Mouse (Mus musculus): ENCODE results near the gene Hist1h1b. TPM values are rescaled to one million over a fixed set of nuclear protein-coding genes. Genes with fewer than 3 reads are reported as not detected.

Hist1h1b gene
- polyA plus RNA-seq, 1 experiment, result 5.0 TPM

DNA sequence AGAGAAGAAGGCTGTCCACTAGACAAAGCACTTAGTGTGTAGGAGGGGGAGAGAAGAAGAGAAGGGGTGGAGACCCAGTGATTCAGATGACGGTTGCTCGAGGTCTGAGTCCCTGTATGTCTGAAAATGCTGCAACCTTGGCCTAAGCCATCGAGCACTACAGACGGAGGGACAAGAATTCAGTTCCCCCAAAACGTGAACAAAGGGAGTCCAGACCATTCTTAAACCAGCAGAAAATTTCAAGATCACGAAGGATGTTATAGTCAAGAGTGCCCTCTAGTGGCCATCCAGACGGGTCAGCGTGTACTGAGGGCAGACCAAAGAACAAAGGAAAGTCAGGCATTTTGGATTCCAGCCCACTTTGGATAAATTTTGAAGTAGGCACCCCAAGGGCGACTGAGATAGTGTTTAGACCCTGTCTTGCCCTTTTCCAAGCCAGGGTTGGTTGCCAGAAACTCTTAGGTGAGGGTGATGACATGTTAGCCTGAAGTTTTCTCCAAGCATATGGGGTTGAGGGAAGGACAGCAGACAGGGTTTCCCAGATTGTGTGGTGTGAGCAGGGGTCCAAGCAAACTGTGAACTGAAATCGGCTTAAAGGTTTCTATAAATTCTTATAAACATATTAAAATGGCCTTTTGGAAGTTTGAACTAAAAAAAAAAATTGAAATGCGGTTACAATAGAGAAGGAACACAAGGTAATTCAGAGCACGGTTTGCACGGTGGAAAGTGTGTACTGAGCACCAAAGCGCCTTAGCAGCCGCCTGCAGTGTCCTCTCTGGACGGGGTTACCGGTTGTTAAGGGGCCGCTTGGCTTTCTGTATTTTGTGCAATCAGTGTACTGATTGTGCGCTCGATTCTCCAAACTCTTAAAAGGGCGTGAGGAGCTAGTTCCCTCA is 46.2 kb downstream of the Hist1h1b start:
- no peak for TF ChIP-seq GATA1 (IDR thresholded peaks at IDR 0.05; ENCODE audit: low read length)
- TF ChIP-seq TAL1 (IDR thresholded peaks at IDR 0.05; ENCODE audit: low read length), result no peak

GRCm38 (mm10) chr13:21733466-21733865 is 47.0 kb downstream of the Hist1h1b start:
- H3K27me3 ChIP-seq (ENCODE audit: control insufficient read depth), result no peaks in the 10 kb centered on the region
- peaks cover 45% of the 10 kb centered on the region for H3K4me1 ChIP-seq (ENCODE audit: control insufficient read depth)
- no peaks in the 10 kb centered on the region for H3K9me3 ChIP-seq (ENCODE audit: control insufficient read depth, low read length)
- H3K36me3 ChIP-seq (ENCODE audit: control insufficient read depth), result no peaks in the 10 kb centered on the region
- TF ChIP-seq GATA1 (IDR thresholded peaks at IDR 0.05; ENCODE audit: low read length), result no peak
- TF ChIP-seq TAL1 (IDR thresholded peaks at IDR 0.05; ENCODE audit: low read length), result no peak
- no peak overlapping the region for H3K4me3 ChIP-seq (replicated peaks)

More for the DNA sequence above, 46.2 kb downstream of the Hist1h1b start:
- no peaks in the 10 kb centered on the region for H3K9me3 ChIP-seq (ENCODE audit: control insufficient read depth, low read length)
- H3K4me3 ChIP-seq (replicated peaks), result peak overlapping the region; percentile 65
- peaks cover 49% of the 10 kb centered on the region for H3K4me1 ChIP-seq (ENCODE audit: control insufficient read depth)
- H3K27me3 ChIP-seq (ENCODE audit: control insufficient read depth), result no peaks in the 10 kb centered on the region
- H3K36me3 ChIP-seq (ENCODE audit: control insufficient read depth), result peaks cover 3% of the 10 kb centered on the region

Other genes with a start within 250 kb of the Hist1h1b start
- 0.01 and 0.14 TPM in 2 replicates for gene Zkscan8, start 249.5 kb downstream of the Hist1h1b start, polyA plus RNA-seq (2012)
- gene Olfr1366, start 237.8 kb downstream of the Hist1h1b start, polyA plus RNA-seq (2012), result not detected in 2 replicates
- gene Olfr1535, start 220.7 kb downstream of the Hist1h1b start, polyA plus RNA-seq (2012), result not detected in 2 replicates
- not detected in 2 replicates for gene Olfr1364, start 198.9 kb downstream of the Hist1h1b start, polyA plus RNA-seq (2012)
- not detected in 2 replicates for gene Olfr1362, start 166.6 kb downstream of the Hist1h1b start, polyA plus RNA-seq (2012)
- gene Olfr11, start 138.1 kb downstream of the Hist1h1b start, polyA plus RNA-seq (2012), result 0.04 TPM in 1 of 2 replicates, not detected in the other
- not detected in 2 replicates for gene Olfr1361, start 117.2 kb downstream of the Hist1h1b start, polyA plus RNA-seq (2012)
- not detected in 2 replicates for gene Olfr1360, start 103.2 kb downstream of the Hist1h1b start, polyA plus RNA-seq (2012)
- gene Olfr1359, start 82.5 kb downstream of the Hist1h1b start, polyA plus RNA-seq (2012), result not detected in 2 replicates
- 2.0 and 7.9 TPM in 2 replicates for gene Hist1h2bl, start 64.5 kb downstream of the Hist1h1b start, polyA plus RNA-seq (2012)
- gene Hist1h2ai, start 64.2 kb downstream of the Hist1h1b start, polyA plus RNA-seq (2012), result 28.0 and 37.9 TPM in 2 replicates
- 27.8 and 67.4 TPM in 2 replicates for gene Hist1h3h, start 63.0 kb downstream of the Hist1h1b start, polyA plus RNA-seq (2012)
- 1.8 and 3.9 TPM in 2 replicates for gene Hist1h2bm, start 58.6 kb downstream of the Hist1h1b start, polyA plus RNA-seq (2012)
- 1.3 and 2.7 TPM in 2 replicates for gene Hist1h4j, start 45.6 kb downstream of the Hist1h1b start, polyA plus RNA-seq (2012)
- 23.3 and 64.1 TPM in 2 replicates for gene Hist1h4k, start 30.1 kb downstream of the Hist1h1b start, polyA plus RNA-seq (2012)
- gene Hist1h2ak, start 26.8 kb downstream of the Hist1h1b start, polyA plus RNA-seq (2012), result 57.8 and 123 TPM in 2 replicates
- 2.7 and 5.2 TPM in 2 replicates for gene Hist1h2bn, start 26.5 kb downstream of the Hist1h1b start, polyA plus RNA-seq (2012)
- 16.8 and 41.5 TPM in 2 replicates for gene Hist1h3i, start 2.7 kb upstream of the Hist1h1b start, polyA plus RNA-seq (2012)
- 15.8 and 41.3 TPM in 2 replicates for gene Hist1h2an, start 6.6 kb upstream of the Hist1h1b start, polyA plus RNA-seq (2012)
- gene Hist1h2bp, start 6.8 kb upstream of the Hist1h1b start, polyA plus RNA-seq (2012), result 2.2 and 5.1 TPM in 2 replicates
- 12.6 and 20.2 TPM in 2 replicates for gene Hist1h2bq, start 29.6 kb upstream of the Hist1h1b start, polyA plus RNA-seq (2012)
- 4,119 and 4,310 TPM in 2 replicates for gene Hist1h2ao, start 29.8 kb upstream of the Hist1h1b start, polyA plus RNA-seq (2012)
- gene Hist1h4m, start 31.1 kb upstream of the Hist1h1b start, polyA plus RNA-seq (2012), result 26.4 and 43.3 TPM in 2 replicates
- 0.78 and 5.7 TPM in 2 replicates for gene Hist1h4n, start 51.6 kb upstream of the Hist1h1b start, polyA plus RNA-seq (2012)
- gene Hist1h2ap, start 52.9 kb upstream of the Hist1h1b start, polyA plus RNA-seq (2012), result 9,149 and 11,620 TPM in 2 replicates
- gene Hist1h2br, start 53.1 kb upstream of the Hist1h1b start, polyA plus RNA-seq (2012), result 12.4 and 21.9 TPM in 2 replicates
- not detected in 2 replicates for gene Zfp184, start 164.5 kb upstream of the Hist1h1b start, polyA plus RNA-seq (2012)
- not detected in 2 replicates for gene Pom121l2, start 200.6 kb upstream of the Hist1h1b start, polyA plus RNA-seq (2012)
- not detected in 2 replicates for gene Prss16, start 229.1 kb upstream of the Hist1h1b start, polyA plus RNA-seq (2012)